Mouse (Mus musculus) layer of hippocampus, adult 9-10 months (tissue): ENCODE data around the gene Cend1.

Experiments used
- DNase-seq: peaks from one replicate; pipeline ENCODE4 v3.0.0; 2022; ENCODE audit warnings: low spot score

Gene Cend1

GRCm38 (mm10) chr7:141443081-141443821, 14.0 kb upstream of the Cend1 start:
- no peak for DNase-seq

GRCm38 (mm10) chr7:141442199-141442598, 12.9 kb upstream of the Cend1 start:
- DNase-seq = no peak

GRCm38 (mm10) chr7:141441460-141441859, 12.2 kb upstream of the Cend1 start:
- no peak for DNase-seq

- no peak for DNase-seq
Observed at GRCm38 (mm10) chr7:141440613-141441012, 11.3 kb upstream of the Cend1 start.

GRCm38 (mm10) chr7:141439811-141440210, 10.5 kb upstream of the Cend1 start:
- no peak for DNase-seq

- DNase-seq = no peak
Observed at GRCm38 (mm10) chr7:141439140-141439679, 9.9 kb upstream of the Cend1 start.

GRCm38 (mm10) chr7:141438201-141438968, 9.1 kb upstream of the Cend1 start:
- DNase-seq = no peak

- no peak for DNase-seq
Observed at GRCm38 (mm10) chr7:141437178-141438120, 8.2 kb upstream of the Cend1 start, which contains the start of gene Slc25a22. Gene Slc25a22, minus strand, starts transcription at chr7:141437892.

GRCm38 (mm10) chr7:141436523-141436892, 7.2 kb upstream of the Cend1 start:
- no peak for DNase-seq

GRCm38 (mm10) chr7:141435856-141436522, 6.7 kb upstream of the Cend1 start:
- no peak for DNase-seq

- DNase-seq = no peak
Observed at GRCm38 (mm10) chr7:141435129-141435855, 6.0 kb upstream of the Cend1 start.

- DNase-seq = no peak
Observed at GRCm38 (mm10) chr7:141434464-141434863, 5.2 kb upstream of the Cend1 start.

- no peak for DNase-seq
Observed at GRCm38 (mm10) chr7:141433517-141434400, 4.5 kb upstream of the Cend1 start.

GRCm38 (mm10) chr7:141432741-141433516, 3.6 kb upstream of the Cend1 start:
- DNase-seq = no peak

- DNase-seq = no peak
Observed at GRCm38 (mm10) chr7:141432186-141432611, 2.9 kb upstream of the Cend1 start.

- DNase-seq = no peak
Observed at GRCm38 (mm10) chr7:141431434-141432185, 2.3 kb upstream of the Cend1 start.

- no peak for DNase-seq
Observed at GRCm38 (mm10) chr7:141430585-141431240, 1.4 kb upstream of the Cend1 start.
